Mouse (Mus musculus): ENCODE measurements around the gene Slc12a4.
A peak's percentile ranks its signal among the peaks of the same experiment; 100 is the strongest.

The Slc12a4 gene

DNA sequence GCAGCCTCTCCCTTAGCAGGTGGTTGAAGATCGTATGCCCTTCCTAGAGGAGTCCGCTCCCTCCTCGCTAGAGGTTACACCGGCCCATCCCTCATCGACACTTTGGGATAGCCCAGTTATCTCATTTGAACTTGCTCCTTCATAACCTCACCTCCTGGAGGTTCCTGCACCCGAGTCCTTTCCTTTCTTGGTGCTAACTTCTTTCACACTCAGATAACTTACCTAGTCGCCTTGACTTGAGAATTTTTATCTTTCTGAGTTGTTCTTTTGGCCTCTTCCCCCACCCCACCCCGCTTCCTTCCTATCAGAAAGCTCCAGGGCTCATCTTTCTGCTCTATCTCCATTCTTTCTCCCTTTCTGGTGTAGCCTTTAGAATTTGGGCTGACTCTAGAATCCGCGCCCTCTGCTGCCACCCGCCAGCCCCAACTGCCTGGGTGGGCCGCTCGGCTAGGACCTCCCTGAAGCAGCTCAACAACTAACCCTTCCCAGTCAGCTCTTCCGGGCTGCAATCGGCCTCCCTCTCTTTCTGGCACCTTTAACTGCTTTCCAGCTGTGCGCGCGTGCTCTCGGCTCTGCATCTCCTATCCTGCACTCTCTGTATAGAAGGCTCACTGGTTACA, 905 bp upstream of the Slc12a4 start:
- DNase-seq = no peak

DNA sequence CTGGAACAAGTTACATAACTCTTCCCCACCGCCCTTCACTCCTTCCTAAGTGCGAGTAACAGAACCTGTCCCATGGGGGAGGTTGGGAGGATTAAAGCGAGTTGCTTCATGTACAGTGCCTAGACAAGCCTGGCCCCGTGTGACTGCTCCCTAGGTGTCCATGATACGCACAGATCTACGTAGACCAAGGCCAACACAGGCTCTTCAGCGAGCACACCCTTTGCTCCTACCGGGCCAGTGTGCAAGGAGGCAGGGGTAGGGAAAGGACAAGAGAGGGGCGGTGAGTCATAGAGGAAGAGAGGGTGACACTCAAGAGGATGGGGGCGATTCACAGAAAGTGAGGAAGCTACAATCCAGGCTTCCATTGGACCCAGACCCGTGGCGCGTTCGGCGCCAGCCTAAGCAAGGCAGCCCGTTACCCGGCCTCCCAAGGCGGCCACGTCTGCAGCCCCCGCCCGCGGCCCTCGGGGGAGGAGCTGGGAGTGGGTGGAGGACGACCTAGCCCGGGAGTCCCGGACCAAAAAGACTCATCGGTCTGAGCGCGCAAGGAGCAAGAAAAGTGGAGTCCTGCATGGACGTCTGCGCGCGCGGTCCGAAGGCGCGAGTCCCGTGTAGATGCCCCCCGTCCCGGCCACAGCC, 512 bp downstream of the Slc12a4 start:
- no peak for DNase-seq

DNA sequence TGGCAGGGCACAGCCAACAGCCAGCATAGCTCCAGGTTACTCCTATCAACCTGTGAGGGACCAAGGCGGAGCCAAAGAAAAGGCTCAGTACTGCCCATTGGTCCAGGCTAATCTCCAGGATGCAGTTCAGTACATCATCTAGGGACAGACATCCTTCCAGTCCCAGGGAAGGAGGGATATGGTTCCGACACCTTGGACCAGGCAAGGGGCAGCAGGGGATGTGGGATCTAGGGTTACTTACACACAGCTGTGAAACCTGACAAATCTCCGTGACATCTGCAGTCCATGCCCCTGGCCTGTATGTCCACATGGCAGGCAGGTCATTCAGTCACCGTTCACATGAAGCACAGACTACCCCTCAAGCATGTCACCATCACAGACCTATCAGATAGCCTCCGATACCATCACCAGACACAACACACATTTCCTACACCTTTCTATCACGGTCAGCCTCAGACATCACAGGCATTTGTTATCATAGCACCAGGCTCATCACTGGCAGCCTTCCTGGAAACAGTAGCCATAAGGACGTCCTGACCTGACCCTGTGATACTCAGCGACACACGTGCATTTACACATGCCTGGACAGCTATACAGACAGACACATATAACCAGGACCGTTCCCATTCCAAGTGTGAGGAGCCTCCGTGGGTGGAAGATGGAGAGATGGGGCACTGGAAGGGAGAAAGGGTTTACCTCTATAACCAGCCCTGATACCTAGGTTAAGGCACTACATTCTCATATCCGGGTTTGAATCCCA, 1.2 kb downstream of the Slc12a4 start:
- DNase-seq = no peak

DNA sequence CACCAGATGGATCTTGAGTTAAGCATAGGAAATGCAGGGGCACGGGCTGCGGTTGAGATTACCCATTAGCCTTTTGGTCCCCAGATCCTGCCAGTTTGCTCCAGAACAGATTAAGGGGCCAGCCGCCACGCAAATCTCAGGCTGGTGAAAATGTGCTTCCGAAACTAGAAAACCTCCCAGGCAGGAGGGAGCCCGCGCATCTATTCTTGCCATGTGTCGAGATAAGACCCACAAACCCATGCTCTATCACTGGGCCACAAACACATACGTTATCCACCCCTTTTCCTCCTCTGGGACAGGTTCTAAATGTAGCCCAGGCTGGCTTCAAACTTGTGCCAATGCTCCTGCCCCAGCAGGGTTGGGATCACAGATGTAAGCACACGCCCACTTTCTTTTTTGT, 4.4 kb downstream of the Slc12a4 start:
- DNase-seq = no peak

DNA sequence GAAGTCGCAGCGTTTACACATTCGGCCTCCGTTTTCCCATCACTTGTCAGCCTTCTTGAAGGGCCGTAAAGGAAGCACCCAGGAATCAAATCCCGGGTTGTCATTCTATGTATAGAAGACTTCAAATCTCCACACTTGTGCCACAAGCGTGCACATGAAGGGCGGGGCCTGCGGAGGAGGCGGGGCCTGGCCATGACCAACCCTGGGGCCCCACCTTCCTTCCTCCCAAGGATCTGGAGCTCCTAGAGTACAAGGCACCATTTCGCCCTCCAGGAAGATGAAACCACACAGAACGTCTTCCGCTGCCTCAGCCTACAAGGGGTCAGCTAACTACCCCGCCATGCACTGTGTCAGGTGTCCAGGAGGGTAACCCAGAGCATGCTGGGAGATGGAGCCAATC, 4.8 kb downstream of the Slc12a4 start:
- DNase-seq = no peak

DNA sequence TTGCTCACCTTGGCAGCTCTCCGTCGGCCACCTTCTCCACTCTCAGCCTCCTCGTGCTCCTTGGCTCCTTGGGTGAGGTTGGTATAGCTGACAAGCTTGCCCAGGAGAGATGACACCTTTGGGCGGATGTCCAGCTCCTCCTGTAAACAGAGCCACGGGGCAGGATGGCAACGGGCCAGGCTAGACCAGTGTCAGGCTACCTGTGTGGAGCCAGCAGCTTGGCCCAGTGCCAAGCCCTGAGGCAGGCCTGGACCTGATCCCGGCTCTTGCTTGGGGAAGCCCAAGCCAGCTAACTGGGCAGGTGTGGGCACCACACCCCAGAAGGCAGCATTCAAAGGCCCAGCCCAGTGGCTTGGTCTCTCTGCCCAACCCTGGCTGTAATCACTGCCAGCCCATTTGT, 6.5 kb downstream of the Slc12a4 start:
- peak; percentile 82 for DNase-seq

DNA sequence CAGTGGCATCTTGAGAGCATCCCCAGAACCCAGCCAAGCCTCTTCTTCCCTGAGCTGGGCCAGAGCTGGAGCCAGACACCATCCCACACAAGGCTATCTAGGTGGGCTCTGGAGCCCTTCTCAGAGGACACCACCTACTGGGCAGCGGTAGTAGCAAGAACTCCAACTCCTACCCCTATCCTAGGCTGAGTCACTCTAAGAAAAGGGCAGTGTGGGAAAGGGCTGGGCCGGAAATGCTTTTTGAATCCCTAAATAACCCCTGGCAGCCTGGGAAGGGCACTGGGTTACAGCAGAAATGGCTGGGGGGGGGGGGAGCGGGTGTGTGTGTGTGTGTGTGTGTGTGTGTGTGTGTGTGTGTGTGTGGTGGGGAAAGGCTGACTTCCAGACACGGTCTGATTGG, 8.1 kb downstream of the Slc12a4 start:
- DNase-seq = no peak

DNA sequence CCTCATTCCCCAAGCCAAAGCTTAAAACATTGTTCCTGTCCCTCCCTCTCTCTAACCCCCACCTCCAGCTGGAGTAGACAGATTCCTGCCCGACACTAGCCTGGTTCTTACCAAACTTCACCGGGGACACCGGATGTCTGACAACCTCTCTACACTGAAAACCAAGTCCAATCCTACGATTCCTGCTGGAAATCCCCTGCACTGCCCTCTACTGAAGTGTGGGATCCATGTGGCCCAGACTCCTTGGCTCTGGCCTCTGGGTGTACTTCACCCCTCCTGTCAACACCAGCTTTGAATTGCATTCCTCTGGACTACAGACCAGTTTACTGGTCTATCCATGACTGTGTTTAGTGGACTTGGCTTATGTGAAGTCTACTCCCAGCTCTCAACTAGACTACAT, 9.3 kb downstream of the Slc12a4 start:
- no peak for DNase-seq

DNA sequence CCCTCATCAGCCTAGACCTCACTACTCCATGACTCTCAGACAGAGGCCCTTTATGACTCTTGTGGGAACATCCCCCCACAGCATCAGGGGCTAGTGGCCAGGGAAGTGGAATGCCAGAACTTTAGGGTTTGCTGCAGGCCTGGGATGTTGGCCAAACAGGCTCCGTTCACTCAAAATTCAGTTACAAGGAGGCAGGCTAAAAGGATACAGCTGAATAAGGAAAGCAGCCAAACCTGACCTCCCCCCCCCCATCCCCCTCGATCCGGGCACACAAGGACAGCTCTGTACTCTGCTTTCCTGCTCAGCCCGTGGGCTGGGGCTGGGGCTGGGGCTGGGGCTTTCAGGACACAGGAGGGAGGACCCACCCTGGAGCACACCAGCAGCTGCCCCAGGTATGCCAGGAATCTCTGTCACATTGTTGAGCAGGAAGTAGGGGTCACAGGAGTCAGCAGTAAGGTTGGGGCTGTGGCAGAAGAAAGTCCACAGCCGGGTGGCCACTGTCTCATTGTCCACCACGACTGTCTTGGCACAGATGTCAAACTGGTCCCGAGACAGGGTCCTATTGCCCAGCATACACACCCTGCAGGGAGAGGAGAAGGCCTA, 14.7 kb downstream of the Slc12a4 start:
- DNase-seq = no peak

DNA sequence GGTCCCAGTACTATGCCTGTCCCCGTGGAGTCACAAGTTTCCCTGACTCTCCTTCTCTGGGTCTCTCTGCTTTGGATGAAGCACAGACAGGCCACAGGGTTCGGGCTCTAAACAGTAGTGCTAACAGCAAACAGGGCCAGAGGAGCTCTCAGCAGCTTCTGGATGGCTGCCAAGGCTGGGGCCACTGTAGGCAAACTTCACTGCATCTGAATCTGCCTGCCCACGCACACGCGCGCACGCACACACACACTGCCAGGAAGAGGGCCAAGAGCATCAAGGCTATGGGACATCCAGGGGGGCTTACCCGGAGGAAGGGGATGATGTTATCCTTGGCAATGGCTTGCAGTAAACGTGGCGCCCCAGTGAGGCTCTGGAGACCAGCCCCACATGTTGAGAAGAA, 16.5 kb downstream of the Slc12a4 start:
- DNase-seq = no peak

DNA sequence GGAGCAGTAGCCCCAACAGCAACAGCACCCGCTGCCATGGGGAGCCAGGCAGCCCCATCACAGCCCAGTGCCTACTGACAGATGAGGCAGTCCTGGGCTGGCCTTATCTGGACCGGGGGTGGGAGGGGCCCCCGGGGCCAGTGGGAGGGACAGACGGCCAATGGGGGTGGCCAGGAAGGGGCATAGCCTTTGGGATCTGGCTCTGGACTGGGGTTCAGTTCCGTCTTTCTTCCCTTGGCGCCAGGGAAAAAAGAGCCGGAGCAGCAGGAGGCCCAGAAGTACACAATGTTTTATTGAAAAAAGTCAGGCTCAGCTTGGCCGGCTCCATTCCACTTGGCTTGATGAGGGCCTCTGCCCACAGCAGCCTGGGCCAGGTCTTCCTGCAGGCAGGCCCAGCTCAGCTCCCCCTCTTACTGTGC, 22.6 kb downstream of the Slc12a4 start, which contains the start of gene Lcat:
Gene Lcat (minus strand): TSS at position 62 of the 419 bp plus-strand sequence.
- no peak for DNase-seq

DNA sequence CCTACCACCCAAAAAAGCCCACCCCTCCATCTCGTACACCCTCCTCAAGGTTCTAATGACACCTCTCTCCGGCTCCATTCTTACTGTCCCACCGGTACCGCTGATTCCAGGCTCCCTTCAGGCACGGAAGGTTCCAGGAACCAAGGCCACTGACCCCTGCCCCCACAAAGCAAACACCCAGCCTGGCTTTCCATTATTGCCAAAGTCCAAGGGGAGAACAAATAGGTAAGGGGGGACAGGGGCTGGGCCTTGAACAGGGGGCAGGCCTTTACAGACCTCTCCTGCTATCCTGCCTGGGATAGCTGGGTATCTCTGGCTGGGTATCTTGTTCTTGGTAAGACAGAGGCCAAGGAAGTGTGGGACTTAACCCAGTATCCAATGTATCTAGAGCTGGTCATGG, 23.4 kb downstream of the Slc12a4 start:
- DNase-seq = no peak

DNA sequence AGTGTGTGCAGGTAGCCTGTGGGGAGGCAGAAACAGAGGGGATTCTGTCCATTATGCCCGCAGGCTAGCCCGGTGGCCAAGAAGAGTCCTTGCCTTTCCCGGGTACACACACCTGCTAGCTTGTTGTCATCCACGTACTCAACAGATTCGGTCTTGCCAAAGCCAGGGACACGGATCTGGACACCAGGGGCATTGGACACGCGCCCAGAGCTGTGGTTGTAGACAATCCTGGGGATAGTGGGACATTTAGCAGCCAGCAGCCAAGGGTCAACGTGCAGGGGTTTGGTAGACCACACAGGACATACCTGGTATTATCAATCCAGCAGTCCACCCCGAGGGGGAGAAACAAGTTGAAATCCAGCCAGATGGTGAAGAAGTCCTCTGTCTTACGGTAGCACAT, 23.9 kb downstream of the Slc12a4 start:
- DNase-seq = no peak

DNA sequence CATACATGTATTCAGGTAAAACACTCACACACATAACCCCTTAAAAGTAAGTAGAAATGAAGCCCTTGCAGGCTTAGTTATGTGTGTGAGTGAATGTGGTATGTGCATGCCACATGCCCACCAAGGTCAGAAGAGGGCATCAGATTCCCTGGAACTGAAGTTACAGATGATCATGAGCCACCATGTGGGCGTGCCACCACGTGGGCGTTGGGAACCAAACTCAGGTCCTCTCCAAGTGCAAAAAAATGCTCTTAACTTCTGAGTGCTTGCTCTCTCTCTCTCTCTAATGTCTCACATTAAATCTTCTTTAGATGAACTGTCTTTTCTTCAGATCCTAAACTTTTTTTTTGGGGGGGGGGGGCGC, 27.6 kb downstream of the Slc12a4 start, which contains the start of gene Psmb10:
Gene Psmb10 (minus strand): TSS at position 139 of the 364 bp plus-strand sequence.
- peak; percentile 42 for DNase-seq

DNA sequence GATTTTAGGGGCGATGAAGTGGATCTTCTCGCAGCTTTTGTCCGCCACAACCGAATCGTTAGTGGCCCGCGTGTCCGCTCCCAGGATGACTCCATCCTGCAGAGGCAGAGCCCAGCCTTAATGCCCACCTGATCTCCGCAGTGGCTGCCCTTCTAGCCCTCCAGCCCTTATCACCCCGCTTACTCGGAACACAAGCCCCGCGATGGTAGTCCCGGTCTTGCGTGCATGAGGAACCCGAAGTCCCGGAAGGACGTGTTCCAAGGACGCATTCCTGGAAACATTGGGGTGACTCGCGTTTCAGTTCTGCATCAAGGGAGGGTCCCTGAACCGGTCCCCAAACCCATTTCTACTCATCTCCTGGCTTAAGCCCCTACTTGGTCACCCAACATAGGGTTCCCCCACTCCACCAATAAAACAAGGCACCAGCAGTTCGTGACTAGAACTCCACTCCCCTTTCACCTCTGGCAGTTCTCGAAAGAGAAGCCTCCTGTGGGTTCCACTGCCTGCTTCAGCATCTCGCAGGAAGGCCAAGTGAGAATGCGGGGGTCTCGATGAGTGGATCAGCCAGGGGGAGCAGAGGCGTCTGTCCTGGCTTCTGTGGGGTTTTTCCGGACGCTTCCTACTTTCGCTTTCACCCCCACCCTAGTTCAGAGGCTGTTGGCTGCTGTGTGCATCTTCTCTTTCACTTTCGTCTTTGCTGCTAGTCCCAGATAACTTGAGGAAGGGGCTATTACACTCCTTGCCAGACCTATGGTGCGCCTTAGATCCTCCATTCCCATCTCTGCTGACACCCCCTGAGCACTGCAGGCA, 28.2 kb downstream of the Slc12a4 start:
- peak; percentile 55 for DNase-seq

DNA sequence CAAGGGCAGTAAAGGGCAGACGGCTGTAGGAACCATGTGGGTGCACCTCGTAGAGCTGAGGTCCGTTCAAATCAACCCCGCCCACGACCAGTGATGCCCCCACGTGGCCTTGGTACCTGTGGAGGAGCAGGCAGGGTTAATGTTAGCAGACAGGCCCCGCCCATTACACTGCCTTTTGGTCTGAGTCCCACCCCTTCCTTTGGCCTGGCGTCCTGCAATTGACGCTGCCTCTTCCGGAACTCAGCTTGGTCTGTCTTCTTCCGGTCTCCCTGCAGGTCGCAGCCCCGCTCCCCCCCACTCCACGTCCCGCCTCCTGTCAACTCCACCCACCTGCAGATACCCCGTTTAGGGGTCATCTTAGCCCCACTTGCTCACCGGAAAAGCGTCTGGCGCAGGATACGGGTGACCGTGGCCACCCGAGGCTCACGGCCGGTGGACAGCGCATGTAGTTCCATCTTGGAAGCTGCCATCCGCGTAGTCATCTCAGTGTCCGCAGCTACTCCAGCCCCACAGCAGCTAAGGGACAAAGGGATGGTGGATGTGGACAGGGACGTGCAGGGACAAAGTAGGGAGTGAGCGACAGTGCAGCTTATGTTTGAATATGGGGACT, 28.9 kb downstream of the Slc12a4 start:
- DNase-seq = peak; percentile 92

DNA sequence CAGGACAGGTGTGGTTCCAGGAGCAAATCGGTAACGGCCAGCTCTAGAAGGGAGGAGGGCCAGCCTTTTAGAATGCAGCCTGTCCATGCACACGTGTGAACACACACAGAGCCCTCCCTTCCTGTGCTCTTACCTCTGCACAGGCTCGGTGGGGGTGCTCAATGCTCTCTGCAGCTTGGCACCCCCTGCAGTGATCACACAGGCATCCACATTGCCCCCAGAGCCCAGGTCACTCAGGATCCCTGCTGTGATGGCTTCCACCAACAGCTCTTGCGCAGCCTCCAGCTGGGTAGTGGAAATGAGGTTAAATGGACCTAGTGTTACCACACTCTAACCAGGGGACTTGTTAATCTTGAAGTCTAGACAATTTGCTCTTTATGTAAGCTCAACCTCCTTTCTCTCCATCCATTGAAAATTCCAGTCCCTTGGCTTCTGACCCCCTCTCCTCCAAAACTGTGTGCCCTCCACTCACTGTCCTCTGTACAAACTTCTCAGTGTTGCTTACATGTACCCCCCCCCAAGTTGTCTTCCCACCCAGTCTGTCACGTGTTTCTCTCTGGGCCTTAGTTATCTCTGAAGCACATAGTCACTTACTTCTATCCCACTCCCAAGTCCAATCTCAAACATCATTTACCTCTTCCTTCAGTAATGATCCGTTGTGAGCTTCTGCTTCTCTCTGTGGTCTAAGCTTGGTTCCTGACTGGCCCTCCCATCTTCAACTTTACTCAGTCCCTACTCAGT, 29.9 kb downstream of the Slc12a4 start:
- DNase-seq = peak; percentile 46

DNA sequence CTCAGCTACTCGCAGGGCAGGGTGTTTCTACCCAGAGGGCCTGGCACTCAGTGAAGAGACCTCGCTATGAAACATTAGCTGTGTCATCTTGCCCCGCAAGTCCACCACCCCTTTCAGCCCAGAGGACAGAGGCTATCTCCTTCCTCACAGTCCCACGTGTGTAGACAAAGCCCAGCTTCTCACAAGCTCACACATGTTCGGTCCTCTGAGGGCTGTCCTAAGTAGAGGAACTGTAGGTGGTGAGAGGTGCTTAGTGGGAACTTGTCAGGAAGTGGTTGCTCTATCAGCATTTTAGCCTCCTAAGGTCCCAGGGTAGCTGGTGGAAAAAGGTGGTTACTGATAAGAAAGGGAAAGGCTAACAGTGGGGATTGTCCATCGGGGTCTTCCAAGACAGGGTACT, 30.8 kb downstream of the Slc12a4 start:
- no peak for DNase-seq

DNA sequence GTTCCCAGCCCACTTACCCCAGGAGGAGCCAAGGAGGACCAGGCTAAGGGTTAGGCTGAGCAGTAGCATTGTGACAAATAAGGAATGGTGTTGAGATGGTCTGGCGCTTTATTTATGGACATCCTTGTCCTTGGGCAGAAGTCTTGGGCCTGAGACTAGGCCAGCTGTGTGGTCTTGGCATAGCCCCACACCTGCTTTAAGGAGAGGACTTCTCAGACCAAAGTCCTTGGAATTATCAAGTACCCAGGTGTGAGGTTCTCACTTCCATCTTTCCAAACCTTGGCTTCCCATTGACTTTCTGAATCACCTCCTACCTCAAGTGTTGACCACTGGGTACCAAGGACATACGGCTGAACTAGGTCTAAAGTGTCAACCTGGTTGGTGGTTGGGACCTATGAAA, 32.1 kb downstream of the Slc12a4 start, which contains the start of gene Ctrl:
Gene Ctrl (minus strand): TSS at position 101 of the 400 bp plus-strand sequence.
- DNase-seq = no peak

DNA sequence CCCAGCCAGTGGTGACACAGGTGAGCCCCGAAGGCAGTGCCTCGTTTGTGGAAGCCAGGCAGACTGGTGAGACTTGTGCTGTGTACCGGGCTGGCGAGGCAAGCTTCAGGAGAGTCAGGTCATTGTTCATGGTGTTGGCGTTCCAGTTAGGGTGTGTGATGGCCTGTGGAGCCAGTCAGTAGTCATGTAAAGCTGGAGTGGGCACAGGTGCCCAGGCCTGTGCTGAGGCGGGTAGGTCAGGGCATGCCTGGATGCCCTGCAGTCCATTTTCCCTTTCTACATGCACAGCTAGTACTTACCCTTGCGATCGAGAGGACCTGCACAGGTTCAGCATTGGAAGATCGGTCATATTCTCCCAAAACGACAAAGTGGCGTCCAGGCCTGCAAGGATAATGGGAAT, 33.4 kb downstream of the Slc12a4 start:
- no peak for DNase-seq

DNA sequence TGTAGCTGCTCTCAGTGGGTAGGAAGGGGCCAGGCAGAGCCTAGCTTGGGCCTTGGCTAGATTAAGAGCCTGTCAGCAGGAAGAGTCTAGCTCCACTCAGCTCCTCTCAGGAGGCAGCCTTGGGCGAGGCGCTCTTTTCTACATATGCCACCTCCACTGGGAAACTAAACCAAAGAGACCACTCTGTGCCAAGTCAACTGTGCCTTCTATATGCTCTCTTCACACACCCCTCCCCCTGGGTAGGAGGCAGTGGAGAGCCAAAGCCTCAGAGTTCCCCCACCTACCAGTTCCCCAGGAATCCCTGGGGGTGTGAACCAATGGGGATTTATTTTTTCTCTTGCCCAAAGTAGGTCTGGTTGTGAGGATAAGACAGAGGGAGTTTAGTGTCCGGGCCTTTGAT, 34.6 kb downstream of the Slc12a4 start:
- DNase-seq = no peak

DNA sequence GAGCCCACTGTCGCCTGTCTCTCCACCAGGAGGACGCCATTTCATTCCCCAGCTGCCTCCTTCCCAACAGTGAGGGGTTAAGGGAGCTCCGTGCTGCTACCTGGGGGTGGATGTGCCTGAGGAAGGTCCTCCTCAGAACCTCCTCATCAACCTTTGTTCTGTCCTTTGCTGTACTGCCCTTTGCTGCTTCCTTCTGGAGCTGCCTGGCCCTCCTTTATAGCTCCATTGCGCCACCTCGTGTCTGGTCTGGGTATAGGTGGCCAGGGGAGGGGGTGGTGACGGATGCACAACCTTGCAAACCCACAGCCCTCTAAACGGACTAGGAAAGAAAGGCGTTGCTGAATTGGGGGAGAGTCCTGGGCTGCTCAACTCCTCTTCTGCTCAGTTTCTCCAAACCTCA, 35.3 kb downstream of the Slc12a4 start:
- peak; percentile 86 for DNase-seq
